In the genomic region with DNA sequence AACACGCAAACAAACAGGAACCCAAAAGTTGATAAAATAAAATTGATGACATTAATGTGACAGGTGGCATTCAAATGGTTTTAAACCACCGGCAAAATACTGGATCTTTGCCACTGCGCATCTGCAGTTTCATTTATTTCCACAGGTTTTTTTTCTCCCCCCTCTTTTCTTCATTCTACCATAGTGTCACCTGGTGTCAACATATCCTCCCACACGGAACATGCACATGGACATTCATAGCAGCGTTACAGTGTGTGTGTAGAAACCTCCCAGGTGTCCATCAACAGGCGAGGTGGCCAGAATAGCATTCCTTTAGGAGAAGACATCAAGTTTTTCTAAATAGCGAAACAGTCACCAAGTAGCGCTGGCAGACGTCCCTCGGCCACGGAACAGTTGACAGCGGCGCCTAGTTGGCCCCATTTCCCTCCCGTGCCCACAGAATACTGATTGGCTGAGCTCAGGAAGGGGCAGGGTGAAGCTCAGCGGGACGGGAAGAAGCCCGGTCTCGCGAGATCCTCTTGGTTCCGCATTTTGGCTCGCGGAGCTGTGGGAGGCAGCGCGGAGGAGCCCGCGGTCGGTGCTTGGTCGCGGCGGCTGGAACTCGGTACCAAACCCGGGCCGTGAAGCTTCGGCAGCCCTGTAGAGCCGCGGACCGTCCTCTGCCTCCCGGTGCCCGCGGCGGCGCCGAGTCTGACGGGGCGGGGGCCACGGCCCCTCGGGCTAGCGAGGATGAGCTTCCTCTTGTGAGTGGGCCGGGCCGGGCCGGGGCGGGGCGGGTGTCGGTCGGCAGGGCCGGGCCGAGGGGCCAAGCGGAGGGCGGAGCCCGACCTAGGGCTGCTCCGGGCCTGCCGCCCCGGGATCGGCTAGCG, we compare ENCODE assay signal across 1 mouse cellular context.
A peak's percentile ranks its signal among the peaks of the same experiment; 100 is the strongest.
TF ChIP-seq lines count a peak whose summit lies in the region.

A gene (minus strand): TSS at position 384 of the 869 bp plus-strand sequence.
A gene (plus strand): TSS at position 492 of the 869 bp plus-strand sequence.

TF ChIP-seq in CH12.LX, 34 proteins besides CTCF, POLR2A, EP300 and RAD21 (continued from another document):
- TF ChIP-seq SMC3 (IDR thresholded peaks at IDR 0.05; ENCODE audit: low read depth, low read length) (no peak), KAT2A (IDR thresholded peaks at IDR 0.05; ENCODE audit: insufficient replicate concordance, low read length) (peak; percentile 65; the same call in 1 of the 2 replicates), SIN3A (IDR thresholded peaks at IDR 0.05; ENCODE audit: low read length) (peak; percentile 68), ZMIZ1 (IDR thresholded peaks at IDR 0.05; ENCODE audit: low read depth, low read length) (peak; percentile 94), MAFK (IDR thresholded peaks at IDR 0.05; ENCODE audit: insufficient replicate concordance, low read length) (no peak), NELFE (IDR thresholded peaks at IDR 0.05; ENCODE audit: low read depth, low read length) (peak; percentile 98), HCFC1 (IDR thresholded peaks at IDR 0.05; ENCODE audit: low read depth, low read length) (peak; percentile 85), ZKSCAN1 (IDR thresholded peaks at IDR 0.05; ENCODE audit: borderline replicate concordance, low read depth, low read length) (no peak), ETS1 (conservative IDR thresholded peaks at IDR 0.05; ENCODE audit: low read depth, low read length) (no peak), JUND (conservative IDR thresholded peaks at IDR 0.05; ENCODE audit: low read depth, low read length) (no peak), IRF4 (IDR thresholded peaks at IDR 0.05; ENCODE audit: low read depth, low read length) (peak; percentile 57), E2F4 (IDR thresholded peaks at IDR 0.05; ENCODE audit: insufficient replicate concordance, low read depth, low read length) (no peak), TBP (conservative IDR thresholded peaks at IDR 0.05; ENCODE audit: low read depth, low read length) (peak; percentile 72; the same call in 1 of the 2 replicates), USF2 (conservative IDR thresholded peaks at IDR 0.05; ENCODE audit: low read depth, low read length) (no peak), MAZ (IDR thresholded peaks at IDR 0.05; ENCODE audit: low read depth, low read length) (0 out of 2 replicates have a peak, but pooled peaks have one; percentile 61), TCF12 (IDR thresholded peaks at IDR 0.05; ENCODE audit: low read depth, low read length) (peak; percentile 84), CHD2 (IDR thresholded peaks at IDR 0.05; ENCODE audit: low read length) (peak; percentile 100), MXI1 (IDR thresholded peaks at IDR 0.05; ENCODE audit: low read depth, low read length) (peak; percentile 92), MYC (IDR thresholded peaks at IDR 0.05; ENCODE audit: low read depth, low read length) (0 out of 2 replicates have a peak, but pooled peaks have one; percentile 29), USF1 (IDR thresholded peaks at IDR 0.05; ENCODE audit: low read depth, low read length) (no peak), GABPA (IDR thresholded peaks at IDR 0.05; ENCODE audit: insufficient replicate concordance, low read depth, low read length) (no peak), RCOR1 (conservative IDR thresholded peaks at IDR 0.05; ENCODE audit: low read depth, low read length) (no peak), CHD1 (IDR thresholded peaks at IDR 0.05; ENCODE audit: low read depth, low read length) (no peak), MEF2A (IDR thresholded peaks at IDR 0.05; ENCODE audit: borderline replicate concordance, low read depth, low read length) (no peak; the same call in 1 of the 2 replicates), POLR2AphosphoS2 (IDR thresholded peaks at IDR 0.05; ENCODE audit: low read depth, low read length) (peak; percentile 89), ZC3H11A (IDR thresholded peaks at IDR 0.05; ENCODE audit: low read depth, low read length) (no peak), MAX (IDR thresholded peaks at IDR 0.05; ENCODE audit: low read length) (peak; percentile 55), NRF1 (IDR thresholded peaks at IDR 0.05; ENCODE audit: low read depth, low read length) (peak; percentile 61)
